Mouse (Mus musculus) G1E (cell line): ENCODE results near the gene Htra2. TPM values are rescaled to one million over a fixed set of nuclear protein-coding genes. Genes with fewer than 3 reads are reported as not detected.

Experiments
- ATAC-seq: 2 replicates; pipeline ENCODE4 v1.8.0; 2016; ENCODE audit warnings: mild to moderate bottlenecking; ENCODE audit not compliant: insufficient number of reproducible peaks, poor library complexity, low FRiP score, severe bottlenecking; ENCODE audit errors: extremely low read depth
- DNase-seq: peaks from one replicate; pipeline ENCODE4 v3.0.0; 2012; ENCODE audit warnings: low spot score
- H3K27me3 ChIP-seq: 2 replicates; pipeline ENCODE4 v1.6.1; 2012; ENCODE audit warnings: mild to moderate bottlenecking, low read length, inconsistent platforms; ENCODE audit not compliant: insufficient read depth
- H3K36me3 ChIP-seq: replicated peaks from 2 replicates; pipeline ENCODE3; 2012; ENCODE audit warnings: mild to moderate bottlenecking, inconsistent platforms
- H3K4me1 ChIP-seq: 2 replicates; pipeline ENCODE4 v1.6.1; 2012; ENCODE audit warnings: low read depth, low read length, inconsistent platforms, mixed read lengths; ENCODE audit not compliant: insufficient read depth
- H3K4me3 ChIP-seq: 2 replicates; pipeline ENCODE4 v1.5.1; 2012; ENCODE audit warnings: low read depth, mild to moderate bottlenecking, inconsistent platforms, low read length, moderate library complexity, mixed read lengths
- H3K9me3 ChIP-seq: replicated peaks from 2 replicates; pipeline ENCODE4 v1.6.1; 2012; ENCODE audit warnings: inconsistent platforms
- CTCF ChIP-seq: IDR thresholded peaks from 2 replicates; pipeline ENCODE4 v1.5.1; 2012; ENCODE audit warnings: low read depth, low read length, inconsistent platforms, mixed read lengths
- GATA1 ChIP-seq: IDR thresholded peaks from 2 replicates; pipeline ENCODE4 v1.6.1; 2012; ENCODE audit warnings: borderline replicate concordance, low read length, inconsistent platforms, mixed read lengths
- GATA2 ChIP-seq: IDR thresholded peaks from 2 replicates; pipeline ENCODE4 v1.6.1; 2012; ENCODE audit warnings: low read depth, low read length, inconsistent platforms, borderline replicate concordance
- POLR2AphosphoS5 ChIP-seq: IDR thresholded peaks from 2 replicates; pipeline ENCODE4 v1.6.1; 2012; ENCODE audit warnings: low read depth, low read length, inconsistent platforms; ENCODE audit not compliant: insufficient replicate concordance
- TAL1 ChIP-seq: conservative IDR thresholded peaks from 2 replicates; pipeline ENCODE4 v1.6.1; 2012; ENCODE audit warnings: low read depth, low read length, inconsistent platforms, mixed read lengths
- polyA plus RNA-seq: library from polyadenylated mRNA; stranded (reverse); fragments of >175 nt; gene quantifications from 2 replicates; pipeline ENCODE4 v1.2.3, GENCODE M21; 2012
- total RNA-seq, 2 experiments: library from RNA; stranded (forward) in 1 of 2; stranded (reverse) in 1 of 2; fragments of 200-1000 nt in 1 of 2; fragments of >200 nt in 1 of 2; fragmentation: Nextera tagmentation in 1 of 2; gene quantifications; 2 replicates each; pipeline ENCODE4 v1.2.3; 2014 to 2017

The Htra2 gene
- total and polyA plus RNA-seq, 3 experiments = 35.6 to 36.7 (median 36.0) TPM

DNA sequence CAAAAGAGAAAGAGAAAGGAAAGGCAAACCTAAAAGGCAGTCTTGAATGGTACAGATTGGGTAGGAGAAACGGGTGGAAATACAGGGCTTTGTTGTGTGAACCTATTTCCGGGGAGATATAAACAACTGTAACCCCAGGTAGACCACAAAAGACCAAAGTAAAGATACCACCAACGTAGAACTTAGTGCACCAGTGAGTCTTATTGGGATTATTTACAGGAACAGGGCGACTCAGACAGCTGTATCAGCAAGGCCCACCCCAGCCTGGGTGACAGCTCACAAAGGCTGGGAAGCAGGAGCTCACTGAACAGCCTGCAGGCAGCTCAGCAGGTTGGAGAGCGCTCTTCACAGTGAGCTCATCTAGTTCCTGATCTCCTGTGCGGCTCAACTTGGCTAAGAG is 40.9 kb upstream of the Htra2 start:
- DNase-seq (no peak), ATAC-seq (no peak)
- TF ChIP-seq GATA2 (no peak), CTCF (no peak), TAL1 (no peak), POLR2AphosphoS5 (no peak), GATA1 (no peak)
- H3K4me1 ChIP-seq = peaks cover 4% of the 10 kb centered on the region
- H3K9me3 ChIP-seq = peaks cover 5% of the 10 kb centered on the region
- no peak overlapping the region for H3K4me3 ChIP-seq
- H3K27me3 ChIP-seq = peaks cover 18% of the 10 kb centered on the region
- H3K36me3 ChIP-seq = no peaks in the 10 kb centered on the region

DNA sequence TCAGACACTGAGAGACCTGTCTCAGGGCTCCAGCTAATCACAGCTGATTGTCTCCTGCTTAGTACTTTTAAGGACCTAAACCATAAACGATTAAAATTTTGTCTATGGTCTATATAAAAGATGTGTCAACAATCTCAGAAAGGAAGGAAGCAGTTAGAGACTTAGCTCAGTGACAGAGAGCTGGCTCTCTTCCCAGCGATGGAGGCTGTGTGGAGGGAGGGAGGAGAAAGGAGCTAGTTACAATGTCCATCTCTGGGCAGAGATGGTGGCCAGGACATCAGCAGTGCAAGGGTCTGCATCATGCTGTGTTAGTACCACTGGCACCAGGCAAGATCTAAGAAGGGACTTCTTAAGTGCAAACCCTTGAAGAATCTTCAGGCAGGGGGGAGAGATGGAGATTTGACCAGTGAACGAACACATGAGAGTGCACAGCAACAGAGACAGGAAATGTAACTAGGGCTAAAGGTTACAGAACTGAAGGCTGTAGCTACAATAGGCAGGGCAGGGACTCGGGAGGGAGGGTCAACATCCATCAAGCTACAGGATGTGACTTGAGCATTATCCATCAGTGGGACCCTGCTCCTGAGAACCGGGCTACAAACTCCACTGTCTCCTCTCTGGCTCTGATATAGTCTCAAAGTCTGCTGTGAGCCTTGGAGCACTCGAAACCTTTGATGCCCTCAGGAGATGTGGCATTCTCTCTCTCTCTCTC is 37.5 kb upstream of the Htra2 start:
- no peak for TF ChIP-seq CTCF
- TF ChIP-seq TAL1 = no peak
- no peak for TF ChIP-seq GATA1
- no peak for TF ChIP-seq GATA2
- TF ChIP-seq POLR2AphosphoS5 = no peak
- Histone ChIP-seq H3K36me3 (no peaks in the 10 kb centered on the region), H3K9me3 (peaks cover 5% of the 10 kb centered on the region), H3K27me3 (peaks cover 45% of the 10 kb centered on the region), H3K4me3 (no peak overlapping the region), H3K4me1 (no peaks in the 10 kb centered on the region)
- ATAC-seq = no peak
- DNase-seq = no peak

DNA sequence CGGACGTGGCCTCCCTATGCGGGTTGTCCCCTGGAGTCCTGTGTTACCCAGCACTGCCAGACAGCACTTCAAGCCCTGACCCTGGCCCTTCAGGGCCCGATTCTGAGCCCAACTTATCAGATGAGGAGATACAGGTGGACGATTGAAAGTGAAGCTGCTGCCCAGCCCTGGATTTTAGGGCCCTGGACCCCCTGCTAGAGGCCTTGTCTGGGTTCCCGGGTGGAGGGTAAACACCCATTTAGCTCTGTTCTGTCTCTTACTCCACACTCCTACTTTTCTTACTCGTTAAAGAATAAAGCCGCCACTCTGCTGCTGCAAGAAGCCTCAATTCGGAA is 32.8 kb upstream of the Htra2 start:
- H3K9me3 ChIP-seq = no peaks in the 10 kb centered on the region
- ATAC-seq (no peak), DNase-seq (no peak)
- peaks cover 6% of the 10 kb centered on the region for H3K36me3 ChIP-seq
- TF ChIP-seq CTCF (no peak), GATA1 (no peak), POLR2AphosphoS5 (no peak), GATA2 (no peak), TAL1 (no peak)
- peaks cover 5% of the 10 kb centered on the region; the same call in 1 of the 2 replicates for H3K4me1 ChIP-seq
- peaks cover 62% of the 10 kb centered on the region for H3K27me3 ChIP-seq
- H3K4me3 ChIP-seq = no peak overlapping the region

DNA sequence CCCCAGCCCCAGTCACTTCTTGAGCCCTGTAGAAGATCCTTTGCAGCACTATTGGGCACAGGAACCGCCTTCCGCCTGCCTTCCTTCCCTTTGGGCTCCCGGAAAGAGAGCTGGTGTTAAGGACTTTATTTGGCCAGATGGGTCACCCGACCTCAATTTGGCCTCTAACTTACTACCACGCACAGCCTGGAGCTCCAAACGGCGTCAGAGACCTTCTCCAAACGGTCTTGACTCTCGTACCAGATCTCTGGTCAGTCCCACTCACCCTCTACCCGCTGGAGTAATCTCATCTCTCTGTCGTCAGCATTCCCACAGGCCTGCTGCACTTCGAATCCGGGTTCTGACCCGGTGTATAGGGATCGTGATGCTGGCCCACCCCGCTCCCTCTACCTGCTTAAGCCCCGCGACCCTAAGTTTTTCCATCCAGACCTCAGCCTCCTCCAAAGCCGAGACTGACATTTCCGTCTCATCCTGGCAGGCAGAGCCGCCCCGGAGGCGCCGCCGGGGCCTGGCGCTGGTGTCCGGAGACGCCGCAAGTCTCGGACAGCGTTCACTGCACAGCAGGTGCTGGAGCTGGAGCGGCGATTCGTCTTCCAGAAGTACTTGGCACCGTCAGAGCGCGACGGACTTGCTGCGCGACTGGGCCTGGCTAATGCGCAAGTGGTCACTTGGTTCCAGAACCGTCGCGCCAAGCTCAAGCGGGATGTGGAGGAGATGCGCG is 32.3 kb upstream of the Htra2 start:
- ATAC-seq (no peak), DNase-seq (no peak)
- no peak overlapping the region for H3K4me3 ChIP-seq
- H3K36me3 ChIP-seq = peaks cover 12% of the 10 kb centered on the region
- TF ChIP-seq CTCF = no peak
- no peak for TF ChIP-seq GATA1
- no peak for TF ChIP-seq GATA2
- no peak for TF ChIP-seq POLR2AphosphoS5
- no peak for TF ChIP-seq TAL1
- H3K4me1 ChIP-seq = peaks cover 5% of the 10 kb centered on the region; the same call in 1 of the 2 replicates
- no peaks in the 10 kb centered on the region for H3K9me3 ChIP-seq
- peaks cover 57% of the 10 kb centered on the region for H3K27me3 ChIP-seq

DNA sequence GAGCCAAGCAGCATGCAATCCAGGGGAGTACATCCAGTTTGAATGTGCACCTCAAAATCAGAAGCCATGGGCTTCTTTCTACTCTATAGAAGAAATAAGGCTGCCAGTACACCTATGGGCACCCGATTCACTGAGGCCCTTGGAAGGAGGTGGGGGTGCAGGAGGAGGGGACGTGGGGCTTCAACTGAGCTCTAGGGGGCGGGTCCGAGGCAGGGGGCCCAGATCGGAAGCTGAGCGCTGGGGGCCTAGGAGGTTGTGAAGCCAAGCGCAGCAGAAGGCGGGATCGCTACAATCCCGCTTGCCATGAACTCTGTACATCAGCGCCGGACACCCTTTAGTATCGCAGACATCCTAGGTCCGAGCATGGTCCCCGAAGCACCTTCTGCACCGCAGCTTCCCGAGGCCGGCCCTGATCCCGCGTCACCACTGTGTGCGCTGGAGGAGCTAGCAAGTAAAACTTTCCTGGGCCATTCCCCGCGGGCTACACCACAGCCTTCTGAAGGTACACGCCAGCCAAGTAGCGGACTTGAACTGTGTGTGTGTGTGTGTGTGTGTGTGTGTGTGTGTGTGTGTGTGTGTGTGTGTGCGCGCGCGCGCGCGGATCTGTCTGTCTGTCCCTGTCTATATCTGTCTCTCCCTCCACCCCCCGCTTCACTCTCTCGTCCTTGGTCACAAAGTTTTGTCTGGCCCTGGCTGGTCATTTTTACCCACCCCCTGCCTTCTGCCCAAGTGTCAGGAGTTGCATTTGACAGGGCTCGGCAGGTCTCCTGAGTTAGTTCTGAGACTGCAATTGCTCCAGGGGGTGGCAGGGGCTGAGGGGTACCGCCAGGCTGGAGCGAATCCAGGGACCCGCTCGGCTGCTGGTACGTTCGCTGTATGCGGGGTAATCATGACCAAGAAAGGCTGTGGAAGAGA is 31.3 kb upstream of the Htra2 start, which contains the start of gene Lbx2:
TSS of gene Lbx2 (plus strand) at position 247 of the 915 bp plus-strand sequence.
- H3K27me3 ChIP-seq = peaks cover 57% of the 10 kb centered on the region
- peaks cover 5% of the 10 kb centered on the region; the same call in 1 of the 2 replicates for H3K4me1 ChIP-seq
- H3K36me3 ChIP-seq = peaks cover 19% of the 10 kb centered on the region
- TF ChIP-seq GATA2 (no peak), TAL1 (no peak), CTCF (no peak), POLR2AphosphoS5 (no peak)
- H3K9me3 ChIP-seq = no peaks in the 10 kb centered on the region
- ATAC-seq (no peak), DNase-seq (no peak)
- no peak within 1 kb of the TSS for H3K4me3 ChIP-seq

DNA sequence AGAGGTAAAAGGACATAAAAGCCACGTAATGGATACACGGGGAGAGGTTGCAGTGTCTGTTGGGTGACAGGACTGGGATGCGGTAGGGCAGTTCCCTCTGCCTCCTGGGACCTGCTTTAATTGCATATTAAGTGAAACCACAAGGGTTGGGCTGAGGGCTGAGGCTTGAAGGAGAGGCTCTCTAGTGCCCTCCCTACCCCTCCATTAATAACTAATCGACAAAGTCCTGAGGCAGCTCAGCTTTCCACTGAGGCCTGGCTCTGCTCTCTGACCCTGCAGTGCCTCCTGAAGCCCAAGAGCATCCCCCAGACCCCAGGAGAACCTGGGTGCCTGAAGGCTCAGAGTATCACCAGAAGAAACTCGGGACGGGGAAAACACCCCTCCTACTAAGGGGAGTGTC is 29.4 kb upstream of the Htra2 start:
- DNase-seq = no peak
- Histone ChIP-seq H3K4me1 (peaks cover 14% of the 10 kb centered on the region), H3K36me3 (peaks cover 38% of the 10 kb centered on the region), H3K9me3 (no peaks in the 10 kb centered on the region), H3K4me3 (no peak overlapping the region), H3K27me3 (peaks cover 43% of the 10 kb centered on the region)
- no peak for TF ChIP-seq CTCF
- no peak for TF ChIP-seq GATA1
- TF ChIP-seq POLR2AphosphoS5 = no peak
- no peak for TF ChIP-seq TAL1
- no peak for TF ChIP-seq GATA2
- ATAC-seq = no peak
